ENCODE assay signal across 9 mouse cellular contexts in the genomic region with DNA sequence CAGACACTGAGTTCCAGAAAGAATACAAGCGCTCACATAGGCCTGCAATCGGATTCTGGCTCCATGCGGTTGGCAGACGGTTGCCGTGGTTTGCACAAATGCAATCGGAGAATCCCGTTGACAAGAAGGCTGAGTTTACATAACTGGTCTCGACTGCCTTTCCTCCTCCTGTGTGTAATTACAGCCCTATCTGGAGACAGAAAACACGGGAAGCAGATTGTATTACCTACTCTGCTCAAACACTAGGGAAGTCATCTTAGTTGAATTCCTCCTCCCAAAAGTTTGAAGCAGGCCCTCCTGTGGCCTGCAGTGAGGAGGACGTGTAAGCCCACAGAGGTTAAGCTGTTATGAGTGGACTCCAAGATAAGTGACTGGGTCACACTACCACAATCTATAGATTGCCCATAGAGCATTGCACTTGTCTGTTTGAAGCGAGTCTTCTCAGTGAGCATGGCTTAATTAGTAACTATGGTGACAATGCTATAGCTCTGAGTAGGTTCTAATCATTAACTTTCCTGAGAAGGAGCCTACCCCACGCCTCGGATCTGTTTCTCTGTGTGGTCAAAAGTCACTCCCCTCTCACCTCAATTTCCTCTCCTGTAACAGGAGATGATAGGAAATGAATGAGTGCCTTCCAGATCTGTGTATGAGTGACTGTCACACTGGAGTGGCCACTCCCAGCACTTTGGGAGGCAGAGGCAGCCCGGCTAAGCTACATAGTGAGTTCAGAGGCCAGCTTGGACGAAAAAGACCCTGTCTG. TPM values are rescaled to one million over a fixed set of nuclear protein-coding genes. Genes with fewer than 3 reads are reported as not detected.
DNase-seq lines count a peak whose midpoint lies in the region; ATAC-seq lines count a peak whose summit lies in the region.
"Had no signal": no experiment of that assay in that cellular context is flagged by ENCODE, and none has a peak within 500 bp of the region (broad histone marks: within the 10 kb centered on the region; RNA-seq: fewer than 3 reads in every experiment).

No protein-coding gene starts in this region.

- H3K4me2 ChIP-seq in embryonic facial prominence, embryonic 13.5 days: no peak overlapping the region
- no peak overlapping the region for H3K4me2 ChIP-seq in kidney, embryonic 14.5 days (replicated peaks; ENCODE audit: low read depth, low read length)
- no peak overlapping the region for H3K4me2 ChIP-seq in liver, embryonic 16.5 days (ENCODE audit: low read depth, low read length)
- H3K4me2 ChIP-seq: heart, embryonic 11.5 days had no signal

- no peak; the same call in 1 of the 2 replicates for ATAC-seq in embryonic facial prominence, embryonic 13.5 days (ENCODE audit: insufficient number of reproducible peaks, insufficient read depth, low FRiP score, low TSS enrichment, low read depth)
- ATAC-seq in kidney, embryonic 14.5 days (ENCODE audit: low FRiP score, low TSS enrichment): peak; percentile 82
- ATAC-seq in liver, embryonic 16.5 days (ENCODE audit: low read depth): peak; percentile 85

- peak overlapping the region; percentile 52 for H3K27ac ChIP-seq in embryonic facial prominence, embryonic 13.5 days
- H3K27ac ChIP-seq in kidney, embryonic 14.5 days (ENCODE audit: low read depth, low read length): peak overlapping the region; percentile 63
- H3K27ac ChIP-seq in liver, embryonic 16.5 days (ENCODE audit: low read length): peak overlapping the region; percentile 43

- peaks cover 27% of the 10 kb centered on the region for H3K4me1 ChIP-seq in embryonic facial prominence, embryonic 13.5 days
- H3K4me1 ChIP-seq in kidney, embryonic 14.5 days (ENCODE audit: control insufficient read depth, insufficient read depth, low read length): peaks cover 20% of the 10 kb centered on the region
- no peaks in the 10 kb centered on the region; the same call in 1 of the 2 replicates for H3K4me1 ChIP-seq in liver, embryonic 16.5 days (ENCODE audit: control insufficient read depth, low read depth, low read length)

- no peak overlapping the region for H3K9ac ChIP-seq in embryonic facial prominence, embryonic 13.5 days
- H3K9ac ChIP-seq in kidney, embryonic 14.5 days (ENCODE audit: low read depth, low read length): no peak overlapping the region
- H3K9ac ChIP-seq in liver, embryonic 16.5 days (ENCODE audit: low read depth, low read length): no peak overlapping the region

- H3K9me3 ChIP-seq in embryonic facial prominence, embryonic 13.5 days: no peaks in the 10 kb centered on the region
- no peaks in the 10 kb centered on the region for H3K9me3 ChIP-seq in kidney, embryonic 14.5 days (ENCODE audit: control insufficient read depth, low read length)
- no peaks in the 10 kb centered on the region for H3K9me3 ChIP-seq in liver, embryonic 16.5 days (replicated peaks; ENCODE audit: control insufficient read depth, low read length)

- no peak overlapping the region for H3K4me3 ChIP-seq in embryonic facial prominence, embryonic 13.5 days
- no peak overlapping the region for H3K4me3 ChIP-seq in kidney, embryonic 14.5 days (ENCODE audit: low read length)
- H3K4me3 ChIP-seq in liver, embryonic 16.5 days (ENCODE audit: low read depth, low read length): no peak overlapping the region
- H3K4me3 ChIP-seq: erythroblast, embryonic 14.5 days had no signal

- 36% methylated on average over 15 of the region's 15 CpGs for WGBS in embryonic facial prominence, embryonic 13.5 days
- 40% methylated on average over 15 of the region's 15 CpGs for WGBS in kidney, embryonic 14.5 days
- WGBS in liver, embryonic 16.5 days (ENCODE audit: insufficient replicate concordance): 54% methylated on average over 15 of the region's 15 CpGs

- DNase-seq in embryo, embryonic 10.5 days (ENCODE audit: low spot score): peak; percentile 55
- DNase-seq in left cerebral cortex, postnatal 25 days (ENCODE audit: low spot score in 2 of 2): no peak
- DNase-seq in ovary, adult 18-20 months (ENCODE audit: low spot score): no peak
- DNase-seq in heart, postnatal 4 days: no peak

- intact Hi-C loops in left cerebral cortex, postnatal 25 days (cut with DNase I): no loop called here

- H3K36me3 ChIP-seq in embryonic facial prominence, embryonic 13.5 days: no peaks in the 10 kb centered on the region
- no peaks in the 10 kb centered on the region for H3K36me3 ChIP-seq in kidney, embryonic 14.5 days (ENCODE audit: control insufficient read depth, insufficient read depth, low read length)
- no peaks in the 10 kb centered on the region for H3K36me3 ChIP-seq in liver, embryonic 16.5 days (ENCODE audit: control insufficient read depth, insufficient read depth)

- H3K27me3 ChIP-seq in embryonic facial prominence, embryonic 13.5 days: no peaks in the 10 kb centered on the region
- H3K27me3 ChIP-seq in kidney, embryonic 14.5 days (ENCODE audit: control insufficient read depth, insufficient read depth, low read length): no peaks in the 10 kb centered on the region
- no peaks in the 10 kb centered on the region for H3K27me3 ChIP-seq in liver, embryonic 16.5 days (ENCODE audit: control insufficient read depth, insufficient read depth, low read depth, low read length)

RNA-seq across cellular contexts. Expression of gene Bend3, which starts 37.5 kb away (rescaled TPM):
- 4.5 and 5.4 TPM in 2 replicates for polyA plus RNA-seq in embryonic facial prominence, embryonic 13.5 days (2015; fragmentation: Nextera tagmentation; extraction: Ambion mirVana)
- polyA plus RNA-seq in kidney, embryonic 14.5 days (2014; fragmentation: Nextera tagmentation; extraction: Ambion mirVana): 8.4 and 8.9 TPM in 2 replicates
- 0.60 and 0.96 TPM in 2 replicates for polyA plus RNA-seq in liver, embryonic 16.5 days (2015; fragmentation: Nextera tagmentation; extraction: Ambion mirVana)
- 1 to 10 TPM; 4.3 to 5.9 TPM for total RNA-seq in left cerebral cortex, postnatal 25 days (2021)
- 10 to 100 TPM; 13.8 to 15.2 TPM for total RNA-seq in heart, postnatal 4 days (2021)
